Mouse (Mus musculus): Measurements from ENCODE around the gene Ninl.
A peak's percentile ranks its signal among the peaks of the same experiment; 100 is the strongest.

The Ninl gene

DNA sequence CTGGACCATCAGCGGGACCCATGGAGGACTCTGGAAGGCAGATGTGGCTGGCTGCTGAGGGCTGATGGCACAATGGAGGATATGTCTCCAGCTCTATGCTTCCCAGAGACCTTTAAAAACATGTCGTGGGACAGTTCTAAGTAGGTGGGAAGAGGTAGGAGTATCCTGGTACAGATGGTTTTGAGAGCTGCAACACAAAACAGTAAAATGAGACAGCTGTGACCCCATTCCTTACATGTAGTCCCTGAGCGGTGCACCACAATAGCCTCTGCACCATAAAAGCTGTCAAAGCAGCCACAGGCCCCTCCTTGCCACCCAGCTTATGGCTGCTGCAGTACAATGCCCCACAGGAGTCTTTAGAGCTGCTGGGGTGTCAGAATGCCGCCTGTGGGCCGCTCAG lies 41.6 kb downstream of the Ninl start:
- no peak for DNase-seq (ENCODE audit: low spot score in 2 of 2)

DNA sequence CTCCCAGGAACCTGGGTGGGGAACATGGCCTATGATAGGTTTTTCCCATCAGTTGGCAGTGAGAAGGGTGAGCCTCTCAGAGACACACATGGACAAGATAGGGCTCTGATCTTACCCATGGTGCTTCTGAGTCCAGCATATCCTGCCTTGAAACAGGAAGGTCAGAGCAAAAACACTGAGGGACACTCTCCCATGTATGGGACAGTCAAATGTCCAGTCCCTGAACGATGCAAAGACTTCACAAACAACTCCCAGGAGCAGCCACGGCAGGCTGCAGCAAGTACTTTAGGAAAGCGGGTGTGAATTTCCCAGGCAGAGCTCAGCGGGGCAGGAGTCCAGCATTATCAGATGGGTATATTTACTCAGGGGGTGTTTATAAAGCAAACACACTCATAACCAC lies 43.9 kb downstream of the Ninl start:
- no peak for DNase-seq (ENCODE audit: low spot score in 2 of 2)

DNA sequence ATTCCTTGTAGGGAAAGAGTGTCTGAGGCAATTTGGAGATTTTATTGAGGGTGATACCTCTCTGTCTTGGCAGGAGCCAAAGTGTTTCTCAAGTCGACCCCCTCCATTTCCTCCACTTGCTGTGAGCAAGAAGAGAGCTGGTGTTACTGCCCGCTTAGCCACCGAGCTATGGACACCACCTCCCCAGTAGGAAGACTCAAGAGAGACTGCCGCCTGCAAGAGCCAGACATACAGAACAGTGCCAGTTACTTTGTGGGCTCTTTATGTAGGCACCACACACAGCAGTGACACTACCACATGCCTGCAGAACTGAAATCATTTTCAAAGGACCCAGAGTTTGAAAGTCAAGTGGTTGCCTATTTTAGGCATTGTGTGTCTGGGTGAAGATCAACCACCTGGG lies 48.1 kb downstream of the Ninl start:
- DNase-seq (ENCODE audit: low spot score in 2 of 2): no peak

DNA sequence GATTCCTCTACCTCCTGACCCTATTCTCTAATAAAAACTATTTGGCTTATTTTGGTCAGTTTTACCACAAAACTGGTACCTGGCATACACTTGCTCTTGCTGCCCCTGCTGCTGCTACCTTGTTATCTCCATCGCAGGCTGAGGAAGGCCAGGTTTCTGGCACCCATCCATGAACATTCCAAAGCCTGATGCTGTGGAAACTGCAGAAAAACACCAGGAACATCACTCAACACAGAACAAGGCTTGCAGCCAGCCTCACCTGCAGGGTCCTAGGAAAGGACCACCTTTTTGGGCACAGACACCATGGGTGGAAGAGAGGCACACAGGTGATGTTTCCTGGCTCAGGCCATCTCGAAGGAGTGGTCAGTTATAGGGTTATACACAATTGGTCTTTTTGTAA lies 48.7 kb downstream of the Ninl start:
- peak in 1 of 2 experiments; percentile 6 for DNase-seq (ENCODE audit: low spot score in 2 of 2)

DNA sequence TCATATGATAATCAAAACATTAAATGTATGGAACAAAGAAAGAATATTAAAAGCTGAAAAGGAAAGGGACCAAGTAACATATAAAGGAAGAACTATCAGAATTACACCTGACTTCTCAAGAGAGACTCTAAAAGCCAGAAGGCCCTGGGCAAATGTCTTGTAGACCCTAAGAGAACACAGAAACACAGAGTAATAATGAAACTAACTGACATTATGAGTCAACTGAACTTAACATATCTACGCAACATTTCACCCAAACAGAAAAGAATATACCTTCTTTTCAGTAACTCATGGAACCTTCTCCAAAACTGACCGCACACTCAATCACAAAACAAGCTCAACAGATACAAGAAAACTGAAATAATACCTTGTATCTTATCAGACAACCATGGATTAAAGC lies 53.8 kb downstream of the Ninl start:
- no peak for DNase-seq (ENCODE audit: low spot score in 2 of 2)

DNA sequence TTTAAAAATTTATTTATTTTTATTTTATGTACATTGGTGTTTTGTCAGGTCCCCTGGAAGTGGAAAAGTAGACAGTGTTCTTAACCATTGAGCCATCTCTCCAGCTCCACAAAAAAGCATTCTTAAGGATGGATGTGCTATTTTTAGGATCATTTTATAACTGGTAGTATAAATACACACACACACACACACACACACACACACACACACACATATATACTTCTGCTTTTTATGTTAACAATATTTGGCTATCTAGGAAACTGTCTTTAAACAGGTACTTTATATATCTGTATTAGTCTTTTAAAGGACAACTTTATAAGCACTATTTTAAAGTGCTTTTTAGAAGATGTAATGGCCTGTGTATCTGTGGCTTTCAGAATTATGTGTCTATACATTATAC lies 57.1 kb downstream of the Ninl start:
- no peak for DNase-seq (ENCODE audit: low spot score in 2 of 2)

DNA sequence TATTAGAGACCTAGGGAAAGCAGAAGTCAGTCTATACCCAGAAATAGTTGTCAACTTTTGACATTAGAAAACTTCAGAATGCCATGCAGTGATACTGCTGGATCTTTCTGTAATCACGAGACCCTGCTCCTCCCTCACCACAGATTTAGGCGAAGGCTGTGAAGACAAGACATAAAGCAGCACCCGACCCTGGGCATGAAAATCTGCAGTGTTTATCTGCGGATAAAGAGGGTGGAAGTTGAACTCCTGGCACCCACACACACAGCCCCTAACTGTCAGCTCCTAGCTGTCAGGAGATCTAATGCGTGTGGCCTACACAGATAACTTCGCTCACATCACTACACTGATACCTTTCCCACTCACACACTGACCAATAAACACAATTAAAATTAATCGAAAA lies 57.7 kb downstream of the Ninl start:
- DNase-seq (ENCODE audit: low spot score in 2 of 2): peak in 1 of 2 experiments; percentile 9

DNA sequence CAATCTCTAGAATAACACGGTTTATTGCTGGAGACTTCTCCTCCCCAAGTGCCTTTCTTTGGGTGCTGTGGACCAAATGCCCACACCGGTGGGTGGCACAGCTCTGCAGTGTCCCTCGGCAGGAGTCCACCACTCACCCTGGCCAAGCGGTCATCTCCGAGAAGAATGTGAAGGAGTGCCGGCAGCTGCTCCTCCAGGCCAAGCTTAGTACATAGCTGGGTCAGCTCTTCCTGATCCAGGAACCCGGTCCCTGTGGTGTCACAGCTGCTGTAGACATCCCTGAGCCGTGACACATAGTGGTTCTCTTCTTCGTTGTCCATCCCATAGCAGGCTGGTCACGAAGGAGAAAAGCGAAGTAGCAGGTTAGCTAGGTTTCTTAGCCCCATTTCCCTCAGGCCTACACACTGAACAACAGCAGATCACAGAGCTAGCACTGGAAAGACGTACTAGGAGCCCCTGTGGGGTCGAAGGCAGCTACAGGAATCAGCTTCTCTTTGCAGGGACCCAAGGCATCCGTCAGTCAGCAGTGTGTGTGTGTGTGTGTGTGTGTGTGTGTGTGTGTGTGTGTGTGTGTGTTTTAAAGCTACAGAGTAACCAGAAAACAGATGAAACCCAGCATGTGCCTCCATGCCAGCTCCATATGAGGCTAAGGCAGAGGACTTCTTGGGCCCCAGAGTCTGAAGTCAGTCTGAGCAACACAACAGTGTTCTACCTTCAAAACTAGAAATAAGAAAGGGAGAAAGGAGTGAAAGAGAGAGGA lies 59.1 kb downstream of the Ninl start:
- peak in 1 of 2 experiments; percentile 8 for DNase-seq (ENCODE audit: low spot score in 2 of 2)

DNA sequence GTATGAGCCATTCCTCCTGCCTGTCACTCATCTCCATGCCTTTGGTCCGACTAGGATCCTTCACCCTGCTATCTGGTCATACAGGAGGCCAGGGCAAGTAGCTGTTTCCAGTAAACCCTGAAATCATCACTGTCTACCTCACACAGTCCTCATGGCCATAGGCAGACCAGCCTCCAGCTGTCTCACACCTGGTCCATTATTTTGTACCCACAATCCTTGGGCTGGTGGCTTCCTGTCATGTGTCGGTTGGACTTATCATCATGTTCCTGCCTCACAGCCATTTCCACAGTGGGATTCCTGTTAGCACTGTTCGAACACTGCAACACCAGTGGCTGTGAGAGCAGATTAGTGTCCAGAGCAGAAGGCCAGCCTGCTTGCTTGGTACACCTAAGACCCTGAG lies 60.4 kb downstream of the Ninl start:
- DNase-seq (ENCODE audit: low spot score in 2 of 2): peak in 1 of 2 experiments; percentile 7

DNA sequence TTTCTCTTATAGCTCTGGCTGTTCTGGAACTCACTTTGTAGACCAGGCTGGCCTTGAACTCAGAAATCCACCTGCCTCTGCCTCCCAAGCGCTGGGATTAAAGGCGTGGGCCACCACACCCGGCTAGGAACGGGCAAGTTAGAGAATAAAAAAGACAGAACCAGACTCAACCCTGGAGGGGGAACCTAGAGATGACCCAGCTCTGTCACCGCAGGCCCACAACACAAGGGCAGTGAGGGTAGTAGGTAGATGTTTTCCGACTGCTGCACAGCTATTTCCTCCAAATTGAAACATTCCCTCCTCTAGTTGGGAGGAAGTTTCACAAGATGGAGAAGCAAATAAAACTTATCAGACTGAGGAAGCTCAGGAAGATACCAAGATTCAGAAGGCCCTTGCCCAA lies 61.5 kb downstream of the Ninl start:
- DNase-seq (ENCODE audit: low spot score in 2 of 2): peak in 1 of 2 experiments; percentile 11

DNA sequence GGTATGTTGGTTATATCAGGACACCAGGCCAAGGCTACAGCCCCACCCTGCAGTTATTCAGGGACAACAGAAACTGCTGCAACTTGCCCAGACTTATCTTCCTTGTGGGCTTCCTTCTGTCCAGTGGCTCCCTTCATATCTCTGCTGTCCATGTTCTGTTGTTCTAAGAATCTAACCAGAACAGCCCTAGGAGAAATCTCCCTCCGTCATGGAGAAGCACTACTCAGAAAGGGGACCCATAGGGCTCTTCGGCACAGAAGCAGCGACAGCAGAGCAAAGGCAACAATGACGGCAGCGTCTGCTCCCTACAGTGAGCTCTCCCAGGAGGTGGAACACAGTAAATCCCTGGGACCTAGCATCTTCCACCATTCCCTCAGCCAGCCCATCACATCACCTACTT lies 62.3 kb downstream of the Ninl start:
- DNase-seq (ENCODE audit: low spot score in 2 of 2): peak in 1 of 2 experiments; percentile 20

DNA sequence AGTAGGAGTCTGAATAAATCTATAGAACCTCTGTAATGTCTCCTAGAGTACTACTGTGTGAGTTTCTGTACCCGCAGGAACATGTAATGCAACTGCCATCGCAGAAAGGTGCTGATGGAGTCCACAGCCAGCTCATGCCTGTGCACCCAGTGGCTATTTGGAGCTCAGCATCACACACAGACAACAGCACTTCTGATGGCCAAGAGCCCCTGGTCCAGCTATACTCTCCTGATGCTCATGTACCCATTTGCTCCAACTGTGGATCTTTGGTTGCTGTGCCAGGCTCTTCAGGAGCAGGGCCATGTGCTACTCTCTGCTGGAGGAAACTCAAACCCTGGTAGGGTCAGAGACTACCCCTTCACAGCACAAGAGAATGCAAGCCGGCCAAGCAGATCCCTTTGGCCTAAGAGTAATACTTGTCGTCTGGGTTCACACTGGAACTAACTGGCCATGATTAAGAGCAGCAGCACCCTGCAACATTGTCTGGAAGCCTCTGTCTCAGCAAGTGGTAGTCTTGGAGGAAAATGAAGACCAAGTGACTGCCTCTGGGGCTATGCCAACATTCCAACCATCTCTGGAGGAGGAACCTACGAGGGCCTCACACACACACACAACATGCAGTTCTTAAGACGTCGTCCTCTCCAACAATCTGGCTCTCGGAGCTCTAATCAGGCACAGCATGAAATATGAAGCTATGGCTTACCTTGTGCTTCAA lies 65.6 kb downstream of the Ninl start:
- DNase-seq (ENCODE audit: low spot score in 2 of 2): peak in 1 of 2 experiments; percentile 5

DNA sequence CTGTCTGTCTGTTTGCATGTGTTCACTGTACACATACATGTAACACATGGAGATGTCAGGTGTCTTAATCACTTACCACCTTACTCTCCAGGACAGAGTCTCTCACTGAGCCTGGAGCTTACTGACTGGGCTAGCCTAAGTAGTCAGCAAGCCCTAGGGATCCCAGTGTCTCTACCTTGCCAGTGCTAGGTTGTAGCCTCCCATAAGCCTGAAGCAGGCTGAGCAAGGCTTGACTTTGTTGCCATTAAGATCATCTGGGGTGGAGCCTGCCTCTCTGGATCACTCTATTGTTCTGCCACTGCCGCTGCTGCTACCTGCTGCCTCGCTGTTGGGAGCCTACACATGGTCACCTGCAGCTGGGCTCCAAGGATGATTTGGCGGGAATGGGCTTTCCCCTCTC lies 66.5 kb downstream of the Ninl start:
- DNase-seq (ENCODE audit: low spot score in 2 of 2): peak in 1 of 2 experiments; percentile 5

DNA sequence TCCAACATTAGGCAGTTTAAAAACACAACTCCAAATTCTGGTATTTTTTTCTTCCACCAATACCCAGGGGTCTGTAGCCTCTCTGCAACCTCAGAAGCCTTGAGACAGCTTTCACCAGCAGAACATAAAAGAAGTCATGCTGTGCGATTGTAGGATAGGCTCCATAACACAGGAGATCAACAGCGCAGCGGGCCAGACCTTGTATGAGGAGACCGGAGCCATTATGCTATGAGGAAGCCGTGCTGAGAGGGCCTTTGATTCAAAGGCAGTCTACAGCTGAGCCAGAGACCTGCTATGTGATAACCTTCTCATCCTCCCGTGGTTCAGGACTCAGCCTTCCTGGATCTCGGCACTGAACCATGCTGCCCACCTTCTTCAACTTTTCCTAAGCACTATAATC lies 67.3 kb downstream of the Ninl start:
- no peak for DNase-seq (ENCODE audit: low spot score in 2 of 2)

DNA sequence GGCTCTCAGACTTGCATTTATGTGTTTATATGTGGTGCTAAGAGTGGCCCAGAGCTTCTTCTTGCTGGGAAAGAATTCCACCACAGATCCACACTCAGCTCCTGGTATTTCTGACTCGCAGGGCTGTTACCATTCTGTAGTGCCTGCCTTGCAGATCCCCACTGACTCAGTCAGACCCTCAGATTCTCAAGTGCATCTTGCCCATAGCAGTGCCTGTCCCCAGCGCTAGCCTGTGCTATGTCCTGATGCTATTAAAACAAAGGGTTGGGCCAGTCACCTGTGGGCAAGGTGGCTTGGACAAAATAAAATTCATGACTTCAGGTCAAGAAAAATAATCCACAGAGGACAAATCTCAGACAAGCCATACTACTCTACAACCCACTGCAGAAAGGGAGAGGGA lies 70.0 kb downstream of the Ninl start:
- no peak for DNase-seq (ENCODE audit: low spot score in 2 of 2)

DNA sequence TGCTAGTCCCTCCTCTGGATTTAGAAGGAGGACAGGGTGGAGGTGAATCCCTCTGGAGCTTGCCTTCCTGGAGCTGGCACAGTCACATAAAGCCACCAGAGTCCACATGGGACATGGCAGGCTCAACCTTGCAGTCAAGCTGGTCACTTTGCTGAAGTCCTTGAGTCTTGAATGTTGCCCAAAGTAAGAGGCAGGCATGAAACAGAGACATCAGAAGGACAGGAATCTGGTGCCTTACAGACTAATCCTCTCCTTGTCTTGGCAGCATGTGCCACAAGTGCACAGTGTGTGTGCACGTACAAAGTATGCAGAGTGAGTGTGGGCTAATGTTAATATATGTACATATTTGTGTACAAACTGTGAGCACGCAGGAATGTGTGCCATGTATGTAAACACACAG lies 71.7 kb downstream of the Ninl start:
- no peak for DNase-seq (ENCODE audit: low spot score in 2 of 2)

DNA sequence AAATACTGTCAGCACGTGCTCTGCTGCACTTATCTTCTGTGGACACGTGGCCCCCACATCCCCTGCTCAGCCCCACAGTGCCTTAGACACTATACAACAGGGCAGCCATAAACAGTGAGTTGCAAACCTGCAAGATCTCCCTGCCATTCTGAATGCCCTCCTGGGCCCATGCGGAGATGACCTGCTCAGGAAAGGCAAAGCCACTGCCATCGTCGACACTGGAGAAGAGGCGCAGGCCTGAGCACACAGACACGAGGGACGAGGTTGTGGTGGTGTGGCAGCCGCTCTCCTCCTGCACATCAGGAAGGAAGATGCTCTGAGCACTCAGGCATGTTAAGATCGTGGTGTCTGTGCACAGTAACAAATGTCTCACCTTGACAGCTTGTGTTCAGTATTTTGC lies 73.2 kb downstream of the Ninl start:
- no peak for DNase-seq (ENCODE audit: low spot score in 2 of 2)

DNA sequence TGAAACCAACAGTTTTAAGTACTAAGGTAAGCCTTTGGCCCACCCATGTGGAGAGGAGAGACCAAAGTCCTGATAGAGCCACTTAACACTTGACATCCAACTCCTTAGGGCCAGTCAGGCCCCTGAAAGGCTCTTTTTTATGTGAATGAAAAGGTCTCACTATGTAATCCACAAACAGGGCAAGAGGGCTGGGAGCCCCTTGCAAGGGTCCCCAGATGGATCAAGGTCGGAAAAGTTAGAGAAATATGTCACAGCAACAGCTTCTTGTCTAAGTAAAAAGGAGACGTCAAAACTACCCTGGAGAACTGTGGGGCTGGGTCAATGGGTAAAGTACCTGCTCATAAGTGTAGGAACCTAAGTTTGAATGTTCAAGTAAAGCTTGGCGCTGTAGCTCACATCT lies 74.5 kb downstream of the Ninl start:
- DNase-seq (ENCODE audit: low spot score in 2 of 2): no peak

DNA sequence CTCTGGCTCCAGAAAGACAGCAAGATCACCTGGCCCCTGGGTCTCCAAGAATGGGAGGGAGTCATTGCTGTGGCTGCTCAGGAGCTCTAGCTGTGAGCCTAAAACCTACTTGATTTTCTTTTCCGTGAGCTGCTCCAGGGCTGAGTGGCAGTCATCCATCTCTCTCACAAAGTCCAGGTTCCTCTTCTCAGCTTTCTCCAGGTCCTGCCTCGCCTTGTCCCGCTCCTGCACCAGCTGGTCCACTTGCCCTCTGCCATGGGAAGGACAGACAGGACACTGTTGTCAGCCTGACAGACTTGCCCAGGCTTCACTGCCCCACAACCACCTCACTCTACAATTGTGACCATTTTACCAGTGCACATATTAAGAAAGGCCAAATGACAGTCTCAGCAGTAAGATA lies 75.9 kb downstream of the Ninl start:
- no peak for DNase-seq (ENCODE audit: low spot score in 2 of 2)

DNA sequence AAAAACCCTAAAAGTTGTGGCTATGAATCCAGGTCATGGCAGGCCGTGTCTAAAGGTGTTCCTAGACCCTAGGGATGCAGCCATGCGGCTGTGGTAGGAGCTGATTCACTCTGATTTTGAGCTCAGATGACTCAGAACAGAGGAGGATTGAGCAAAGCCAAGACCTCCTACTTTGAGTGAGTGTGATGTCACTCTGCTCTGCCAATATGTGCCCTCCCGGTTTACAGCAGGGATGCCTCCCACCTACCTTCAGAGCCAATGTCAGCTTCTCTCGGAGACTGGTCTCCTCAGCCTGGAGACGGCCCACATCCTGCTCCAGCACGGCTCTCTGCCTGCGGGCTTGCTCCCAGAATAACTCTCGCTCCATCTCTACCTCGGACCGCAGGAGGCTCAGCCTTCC lies 79.7 kb downstream of the Ninl start:
- DNase-seq (ENCODE audit: low spot score in 2 of 2): no peak

DNA sequence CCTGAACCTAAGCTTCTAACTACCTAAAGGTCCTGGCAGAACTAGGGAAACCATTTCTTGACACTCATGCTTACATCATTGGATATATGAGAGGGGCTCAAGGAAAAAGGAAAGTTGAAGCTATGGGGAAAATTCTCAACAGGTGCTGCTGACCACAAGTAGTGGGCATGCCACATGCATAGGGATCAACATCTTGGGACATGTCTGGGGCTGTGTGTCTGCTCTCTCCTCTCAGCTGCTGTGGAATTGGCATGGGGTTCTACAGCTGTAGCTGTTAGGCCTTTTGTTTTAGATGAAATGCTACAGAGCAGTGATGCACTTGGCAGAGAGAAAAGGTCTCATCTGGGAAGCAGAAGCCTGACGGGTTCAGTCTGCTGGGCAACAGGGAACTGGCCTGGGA lies 83.3 kb downstream of the Ninl start:
- DNase-seq (ENCODE audit: low spot score in 2 of 2): no peak

DNA sequence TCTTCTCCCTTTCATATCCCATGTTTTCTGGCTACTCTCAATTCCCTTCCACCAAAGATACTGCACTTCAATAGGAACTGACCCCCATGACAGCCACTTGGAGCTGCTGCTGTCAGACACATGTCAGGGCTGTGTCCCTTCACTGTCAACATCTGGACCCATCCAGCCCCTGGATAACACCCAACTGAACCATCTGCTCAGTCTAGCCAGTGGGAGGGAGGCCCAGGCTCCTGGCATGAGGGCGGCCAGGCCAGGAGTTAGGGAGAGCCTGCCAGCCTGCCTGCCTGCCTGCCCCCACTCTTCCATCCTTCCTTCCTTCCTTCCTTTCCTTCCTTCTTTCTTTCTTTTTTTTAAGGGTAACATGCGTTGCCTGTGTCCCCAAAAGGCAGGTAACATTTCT lies 88.0 kb downstream of the Ninl start:
- DNase-seq (ENCODE audit: low spot score in 2 of 2): no peak

DNA sequence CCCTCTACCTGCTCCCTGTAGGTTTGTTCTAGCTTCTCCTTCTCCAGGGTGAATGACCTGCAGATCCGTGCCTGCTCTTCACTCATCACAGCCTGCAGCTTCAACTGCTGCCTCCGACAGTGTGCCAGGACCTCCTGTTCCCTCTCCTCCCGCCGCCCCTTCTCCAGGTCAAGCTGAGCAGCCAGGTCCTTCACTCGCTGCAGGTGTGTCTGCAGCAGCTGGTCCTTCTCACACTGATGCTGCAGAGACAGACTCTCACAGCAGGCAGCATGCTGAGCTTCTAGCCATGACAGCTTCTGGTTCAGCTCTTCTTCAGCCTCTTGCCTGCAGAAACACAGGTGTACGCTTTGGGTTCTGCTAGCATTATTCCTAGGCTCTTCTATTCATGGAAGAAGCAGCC lies 89.1 kb downstream of the Ninl start:
- no peak for DNase-seq (ENCODE audit: low spot score in 2 of 2)

DNA sequence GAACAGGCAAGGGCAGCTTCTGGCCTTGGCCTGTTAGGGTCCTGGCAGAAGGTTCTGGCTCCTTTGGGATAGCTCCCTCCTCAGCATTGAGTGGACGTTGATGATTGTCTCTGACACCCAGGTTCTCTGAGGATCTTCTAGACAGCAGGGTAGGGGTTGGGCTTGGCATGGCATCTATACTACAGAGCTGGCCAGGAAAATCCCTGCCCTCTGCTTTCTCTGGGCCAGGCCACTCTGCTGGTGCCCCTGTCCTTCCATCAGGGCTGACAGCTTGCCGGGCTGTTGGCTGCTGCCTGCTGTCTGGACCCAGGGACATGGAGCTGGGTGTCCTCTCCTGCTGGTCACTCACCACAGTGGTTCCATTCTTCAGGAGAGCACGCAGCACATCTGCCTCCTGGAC lies 89.5 kb downstream of the Ninl start:
- DNase-seq (ENCODE audit: low spot score in 2 of 2): no peak

All from spleen, postnatal 10 days (tissue).